Mouse (Mus musculus) limb, embryonic 14.5 days (tissue): ENCODE data around the gene Fstl1. TPM values are rescaled to one million over a fixed set of nuclear protein-coding genes. Genes with fewer than 3 reads are reported as not detected.

Experiments
- ATAC-seq: fragments of 200-750 bp; cut with Nextera tagmentation; 2 replicates; pipeline ENCODE4 v1.8.0; 2017; ENCODE audit warnings: low read depth, moderate number of reproducible peaks, moderate TSS enrichment; ENCODE audit not compliant: low FRiP score
- DNase-seq: peaks from one replicate; pipeline ENCODE4 v3.0.0-alpha.2; 2015; ENCODE audit warnings: low spot score
- H3K27ac ChIP-seq: fragments of 300-500 bp; sonication (generic); replicated peaks from 2 replicates; pipeline ENCODE4 v1.5.1; 2014; ENCODE audit warnings: low read depth, mild to moderate bottlenecking, low read length, moderate library complexity, mixed read lengths
- H3K27me3 ChIP-seq: fragments of 300-500 bp; sonication (generic); 2 replicates; pipeline ENCODE4 v1.6.1; 2014; ENCODE audit warnings: low read length, mixed read lengths; ENCODE audit not compliant: control insufficient read depth, insufficient read depth
- H3K36me3 ChIP-seq: fragments of 300-500 bp; sonication (generic); 2 replicates; pipeline ENCODE4 v1.6.1; 2014; ENCODE audit warnings: mild to moderate bottlenecking, low read length, moderate library complexity, mixed read lengths; ENCODE audit not compliant: control insufficient read depth, insufficient read depth
- H3K4me1 ChIP-seq: fragments of 300-500 bp; sonication (generic); 2 replicates; pipeline ENCODE4 v1.6.1; 2014; ENCODE audit warnings: antibody characterized with exemption, low read length, mixed read lengths; ENCODE audit not compliant: control insufficient read depth, insufficient read depth
- H3K4me2 ChIP-seq: fragments of 300-500 bp; sonication (generic); replicated peaks from 2 replicates; pipeline ENCODE4 v1.6.1; 2014; ENCODE audit warnings: low read depth, mild to moderate bottlenecking, low read length, moderate library complexity; ENCODE audit not compliant: severe bottlenecking
- H3K4me3 ChIP-seq: fragments of 300-500 bp; sonication (generic); replicated peaks from 2 replicates; pipeline ENCODE4 v1.5.1; 2014; ENCODE audit warnings: low read length
- H3K9ac ChIP-seq: fragments of 300-500 bp; sonication (generic); 2 replicates; pipeline ENCODE4 v1.6.1; 2014; ENCODE audit warnings: mild to moderate bottlenecking, low read depth, low read length, moderate library complexity; ENCODE audit not compliant: severe bottlenecking
- H3K9me3 ChIP-seq: fragments of 300-500 bp; sonication (generic); 2 replicates; pipeline ENCODE4 v1.6.1; 2016; ENCODE audit warnings: low read length; ENCODE audit not compliant: control insufficient read depth
- POLR2A ChIP-seq: fragments of 200-500 bp; IDR thresholded peaks from 2 replicates; pipeline ENCODE4 v1.8.0; 2012; ENCODE audit warnings: inconsistent platforms, mild to moderate bottlenecking, moderate library complexity, borderline replicate concordance; ENCODE audit not compliant: insufficient read depth, insufficient read length; ENCODE audit errors: extremely low read depth
- WGBS: fragments of 180-500 bp; shearing (Covaris S2); extraction: QIAGEN DNeasy Blood & Tissue Kit; methylation state at CpG from one replicate; pipeline ENCODE4 v1.1.7; 2014; 5-methylcytosine and 5-hydroxymethylcytosine counted together
- polyA plus RNA-seq, 2 experiments: library from polyadenylated mRNA; depleted of rRNA in 1 of 2; stranded (reverse) in 1 of 2; unstranded in 1 of 2; fragments of >200 nt; fragmentation: Nextera tagmentation in 1 of 2; extraction: Ambion mirVana in 1 of 2; gene quantifications; 2 replicates each; pipeline versions ENCODE4 v1.2.1 to v1.2.3; 2012 to 2014

Gene Fstl1
- polyA plus RNA-seq, 2 experiments = 520 to 865 TPM

GRCm38 (mm10) chr16:37879750-37880419 is 103.2 kb downstream of the Fstl1 start:
- ATAC-seq = no peak
- H3K36me3 ChIP-seq = peaks cover 71% of the 10 kb centered on the region
- H3K27me3 ChIP-seq = no peaks in the 10 kb centered on the region

GRCm38 (mm10) chr16:37881168-37881567 is 104.5 kb downstream of the Fstl1 start:
- ATAC-seq = no peak
- no peak for TF ChIP-seq POLR2A
- Histone ChIP-seq H3K36me3 (peaks cover 71% of the 10 kb centered on the region), H3K4me2 (no peak overlapping the region), H3K27me3 (no peaks in the 10 kb centered on the region), H3K27ac (no peak overlapping the region), H3K9me3 (no peaks in the 10 kb centered on the region), H3K4me3 (no peak overlapping the region), H3K4me1 (no peaks in the 10 kb centered on the region), H3K9ac (no peak overlapping the region)
- WGBS = 87% methylated on average over 2 of the region's 2 CpGs
- no peak for DNase-seq

More at GRCm38 (mm10) chr16:37879750-37880419, 103.2 kb downstream of the Fstl1 start:
- WGBS = 94% methylated on average over 4 of the region's 4 CpGs
- H3K9ac ChIP-seq = no peak overlapping the region
- no peak for DNase-seq
- no peak overlapping the region for H3K4me2 ChIP-seq
- no peak for TF ChIP-seq POLR2A
- H3K4me3 ChIP-seq = no peak overlapping the region
- no peaks in the 10 kb centered on the region for H3K9me3 ChIP-seq
- no peaks in the 10 kb centered on the region for H3K4me1 ChIP-seq
- H3K27ac ChIP-seq = no peak overlapping the region

Other genes with a start within 250 kb of the Fstl1 start
- 17.7 and 23.0 TPM in 2 replicates for gene Gtf2e1, start 237.1 kb upstream of the Fstl1 start, polyA plus RNA-seq (2012; rRNA removed)
- gene Gtf2e1, start 237.1 kb upstream of the Fstl1 start, polyA plus RNA-seq (2014; fragmentation: Nextera tagmentation; extraction: Ambion mirVana) = 28.2 and 28.9 TPM in 2 replicates
- 11.9 and 14.2 TPM in 2 replicates for gene Rabl3, start 237.0 kb upstream of the Fstl1 start, polyA plus RNA-seq (2012; rRNA removed)
- gene Rabl3, start 237.0 kb upstream of the Fstl1 start, polyA plus RNA-seq (2014; fragmentation: Nextera tagmentation; extraction: Ambion mirVana) = 27.8 TPM in 2 replicates
- 0.20 and 0.40 TPM in 2 replicates for gene Hgd, start 196.7 kb upstream of the Fstl1 start, polyA plus RNA-seq (2012; rRNA removed)
- 0.12 TPM in 1 of 2 replicates, not detected in the other for gene Hgd, start 196.7 kb upstream of the Fstl1 start, polyA plus RNA-seq (2014; fragmentation: Nextera tagmentation; extraction: Ambion mirVana)
- gene Ndufb4, start 122.4 kb upstream of the Fstl1 start, polyA plus RNA-seq (2012; rRNA removed) = 54.9 and 62.5 TPM in 2 replicates
- 56.3 and 56.5 TPM in 2 replicates for gene Ndufb4, start 122.4 kb upstream of the Fstl1 start, polyA plus RNA-seq (2014; fragmentation: Nextera tagmentation; extraction: Ambion mirVana)
- gene Gm36028, start 84.3 kb downstream of the Fstl1 start, polyA plus RNA-seq (2012; rRNA removed) = 0.15 and 0.20 TPM in 2 replicates
- gene Gm36028, start 84.3 kb downstream of the Fstl1 start, polyA plus RNA-seq (2014; fragmentation: Nextera tagmentation; extraction: Ambion mirVana) = not detected in 2 replicates
- 23.4 and 27.1 TPM in 2 replicates for gene Lrrc58, start 91.5 kb downstream of the Fstl1 start, polyA plus RNA-seq (2012; rRNA removed)
- gene Lrrc58, start 91.5 kb downstream of the Fstl1 start, polyA plus RNA-seq (2014; fragmentation: Nextera tagmentation; extraction: Ambion mirVana) = 54.7 and 56.8 TPM in 2 replicates
- 0.77 and 0.78 TPM in 2 replicates for gene Gpr156, start 139.6 kb downstream of the Fstl1 start, polyA plus RNA-seq (2012; rRNA removed)
- gene Gpr156, start 139.6 kb downstream of the Fstl1 start, polyA plus RNA-seq (2014; fragmentation: Nextera tagmentation; extraction: Ambion mirVana) = 0.59 and 0.88 TPM in 2 replicates